Mouse (Mus musculus): ENCODE results near the gene Fgf12. TPM values are rescaled to one million over a fixed set of nuclear protein-coding genes. Genes with fewer than 3 reads are reported as not detected.

The Fgf12 gene
- total RNA-seq, 2 experiments from 2014 or later: 138 to 144 TPM

- no peak for DNase-seq
- intact Hi-C loops (cut with DNase I): no loop called here
Observed at GRCm38 (mm10) chr16:28345323-28345722, 407.5 kb downstream of the Fgf12 start.

- no peak for DNase-seq
- intact Hi-C loops (cut with DNase I): no loop called here
Observed at GRCm38 (mm10) chr16:28337930-28338329, 414.9 kb downstream of the Fgf12 start.

- DNase-seq: no peak
- intact Hi-C loops (cut with DNase I): no loop called here
Observed at GRCm38 (mm10) chr16:28336700-28337099, 416.2 kb downstream of the Fgf12 start.

GRCm38 (mm10) chr16:28335025-28335424 lies 417.8 kb downstream of the Fgf12 start:
- no peak for DNase-seq
- intact Hi-C loops (cut with DNase I): no loop called here

- intact Hi-C loops (cut with DNase I): no loop called here
- no peak for DNase-seq
Observed at GRCm38 (mm10) chr16:28323576-28323975, 429.3 kb downstream of the Fgf12 start.

GRCm38 (mm10) chr16:28311618-28312017 lies 441.2 kb downstream of the Fgf12 start:
- intact Hi-C loops (cut with DNase I): no loop called here
- no peak for DNase-seq

GRCm38 (mm10) chr16:28303889-28304288 lies 449.0 kb downstream of the Fgf12 start:
- peak; percentile 54 for DNase-seq
- intact Hi-C loops (cut with DNase I): no loop called here

- DNase-seq: no peak
- intact Hi-C loops (cut with DNase I): no loop called here
Observed at GRCm38 (mm10) chr16:28289689-28290330, 463.1 kb downstream of the Fgf12 start.

- intact Hi-C loops (cut with DNase I): no loop called here
- no peak for DNase-seq
Observed at GRCm38 (mm10) chr16:28257904-28258303, 495.0 kb downstream of the Fgf12 start.

- intact Hi-C loops (cut with DNase I): no loop called here
- no peak for DNase-seq
Observed at GRCm38 (mm10) chr16:28254303-28254702, 498.6 kb downstream of the Fgf12 start.

GRCm38 (mm10) chr16:28251930-28252329 lies 500.9 kb downstream of the Fgf12 start:
- intact Hi-C loops (cut with DNase I): no loop called here
- DNase-seq: no peak

GRCm38 (mm10) chr16:28242867-28243649 lies 509.8 kb downstream of the Fgf12 start:
- DNase-seq: no peak

GRCm38 (mm10) chr16:28239382-28239781 lies 513.5 kb downstream of the Fgf12 start:
- intact Hi-C loops (cut with DNase I): no loop called here
- no peak for DNase-seq

More at GRCm38 (mm10) chr16:28242867-28243649, 509.8 kb downstream of the Fgf12 start:
- intact Hi-C loops (cut with DNase I): no loop called here

- intact Hi-C loops (cut with DNase I): no loop called here
Observed at GRCm38 (mm10) chr16:28238019-28238868, 514.6 kb downstream of the Fgf12 start.

GRCm38 (mm10) chr16:28215930-28216329 lies 536.9 kb downstream of the Fgf12 start:
- DNase-seq: no peak
- intact Hi-C loops (cut with DNase I): no loop called here

More at GRCm38 (mm10) chr16:28238019-28238868, 514.6 kb downstream of the Fgf12 start:
- peak; percentile 33 for DNase-seq

- DNase-seq: no peak
- intact Hi-C loops (cut with DNase I): no loop called here
Observed at GRCm38 (mm10) chr16:28212411-28212810, 540.5 kb downstream of the Fgf12 start.

GRCm38 (mm10) chr16:28156443-28156842 lies 596.4 kb downstream of the Fgf12 start:
- DNase-seq: no peak
- intact Hi-C loops (cut with DNase I): no loop called here

- intact Hi-C loops (cut with DNase I): no loop called here
- DNase-seq: peak; percentile 14
Observed at GRCm38 (mm10) chr16:28140972-28141371, 611.9 kb downstream of the Fgf12 start.

GRCm38 (mm10) chr16:28127006-28127405 lies 625.9 kb downstream of the Fgf12 start:
- DNase-seq: peak; percentile 67
- intact Hi-C loops (cut with DNase I): no loop called here
